Mouse (Mus musculus): ENCODE measurements at regions not wholly inside any gene's neighbourhood (a gene's known extent, or its start where the extent isn't known, plus 50 kb on each side); places are given as distances from the start of the nearest gene placed in this dataset.

GRCm38 (mm10) chr3:118500234-118500633 lies 61.7 kb upstream of the Dpyd start:
- DNase-seq, result no peak

- peak; percentile 3 for DNase-seq
Observed at GRCm38 (mm10) chr3:118507582-118508237, 54.2 kb upstream of the Dpyd start.

GRCm38 (mm10) chr3:118510837-118511236 lies 51.1 kb upstream of the Dpyd start:
- no peak for DNase-seq

- no peak for DNase-seq
Observed at GRCm38 (mm10) chr3:118511969-118512368, 50.0 kb upstream of the Dpyd start.

Data from kidney, adult 9 months (tissue).